Mouse (Mus musculus) hindlimb bud, embryonic 11.5 days (tissue): ENCODE results near the gene Senp6.
"Not testable (repeated sequence)": the region's sequence is repeated elsewhere in the genome, so short reads cannot be mapped to it uniquely, and the experiment has no call there.

ENCODE experiments used
- DNase-seq: peaks from one replicate; pipeline ENCODE4 v3.0.0-alpha.2; 2012; ENCODE audit warnings: low read depth, low spot score; ENCODE audit errors: extremely low spot score

Gene Senp6

DNA sequence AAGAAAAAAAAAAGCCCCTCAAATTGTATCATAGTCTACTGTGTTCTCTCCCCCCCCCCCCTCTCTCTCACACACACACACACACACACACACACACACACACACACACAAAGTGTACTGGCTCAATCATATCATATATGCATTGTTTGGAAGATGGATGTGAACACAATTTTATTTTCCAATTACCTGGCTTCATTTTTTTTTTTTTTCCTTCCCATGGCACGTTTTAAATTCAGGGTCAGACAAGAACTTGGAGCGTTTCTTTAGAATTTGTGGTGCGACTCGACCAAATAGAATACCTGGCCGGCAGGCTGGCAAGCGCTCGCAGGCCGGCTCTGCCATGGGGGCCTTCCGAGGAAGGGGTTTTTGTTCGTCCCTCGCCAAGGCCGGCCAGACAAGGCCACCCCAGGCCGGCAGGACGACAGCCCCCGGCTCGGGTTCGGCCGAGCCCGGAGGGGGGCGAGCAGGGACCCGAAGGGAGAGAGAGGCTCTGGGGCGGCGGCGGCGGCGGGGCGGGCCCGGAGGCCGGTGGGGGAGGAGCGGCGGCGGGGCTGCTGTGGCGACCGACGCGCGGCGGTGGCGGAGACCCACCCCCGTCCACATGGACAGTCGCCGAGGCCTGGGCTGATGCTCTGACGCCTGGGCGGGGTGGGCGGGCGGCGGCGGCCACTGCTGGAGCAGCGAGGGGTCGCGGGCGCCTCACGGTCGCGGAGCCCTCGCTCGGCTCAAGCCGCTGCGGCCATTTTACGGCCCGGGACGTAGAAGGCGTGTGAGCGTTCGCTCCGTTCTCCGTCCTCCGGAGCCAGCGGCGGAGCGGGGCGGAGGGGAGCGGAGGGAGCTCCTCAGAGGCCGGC lies at the start of gene Senp6:
TSS of gene Senp6 (plus strand) at position 537 of the 854 bp plus-strand sequence.
- DNase-seq: no peak

DNA sequence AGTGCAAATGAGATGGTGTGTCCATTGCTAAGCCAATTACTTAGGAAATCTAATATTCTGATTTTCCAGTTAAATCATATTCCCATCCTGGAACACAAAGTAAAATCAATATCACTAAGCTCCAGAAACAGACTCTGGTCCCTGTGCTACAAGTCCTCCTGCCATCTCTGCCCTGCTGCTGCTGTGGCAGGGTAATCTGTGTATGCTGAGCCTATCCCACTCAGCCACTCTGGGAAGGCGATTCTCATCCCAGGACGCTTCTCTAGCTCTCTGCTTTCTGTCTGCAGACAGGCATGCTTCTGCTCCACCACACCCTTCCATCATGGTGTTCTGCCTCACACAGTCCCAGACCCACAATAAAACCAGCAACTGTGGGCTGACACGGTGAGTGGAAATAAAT lies 46.3 kb upstream of the Senp6 start:
- DNase-seq: no peak

DNA sequence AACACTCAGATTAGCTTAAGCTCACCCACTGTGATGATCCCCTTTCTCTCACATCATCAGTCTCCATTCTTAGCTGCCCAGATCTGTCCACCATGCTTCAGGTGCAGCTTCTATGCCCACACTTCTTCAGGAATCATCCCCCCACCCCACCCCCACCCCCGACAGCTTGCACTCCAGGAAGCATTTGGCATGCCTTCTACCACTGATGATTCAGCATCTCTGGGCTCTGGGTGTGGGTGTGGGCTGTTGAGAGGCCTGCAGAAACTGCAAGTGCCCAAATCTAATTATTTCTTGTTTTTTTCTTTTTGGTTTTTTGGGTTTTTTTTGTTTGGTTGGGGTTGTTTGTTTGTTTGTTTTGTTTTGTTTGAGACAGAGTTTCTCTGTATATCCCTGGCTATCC lies 45.1 kb upstream of the Senp6 start:
- no peak for DNase-seq

DNA sequence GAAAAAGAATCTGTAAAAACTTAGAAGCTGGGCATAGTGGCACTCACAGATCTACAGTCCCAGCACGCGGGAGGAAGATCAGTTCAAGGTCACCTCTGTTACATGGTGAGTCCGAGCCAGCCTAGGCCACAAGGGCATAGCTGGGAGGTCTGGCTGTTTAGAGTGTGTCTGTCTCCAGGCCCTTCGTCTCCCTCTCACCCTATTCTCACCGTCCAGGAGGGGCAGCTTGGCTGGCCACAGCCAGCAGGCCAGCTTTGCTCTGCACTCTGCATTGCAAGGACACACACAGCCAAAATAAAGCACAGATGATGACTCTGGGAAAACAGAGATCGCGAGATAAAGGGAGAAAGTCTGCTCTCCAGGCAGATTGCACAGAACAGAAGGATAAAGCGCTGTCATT lies 43.9 kb upstream of the Senp6 start:
- DNase-seq: no peak

GRCm38 (mm10) chr9:80025347-80025746 lies 41.4 kb upstream of the Senp6 start:
- not testable (repeated sequence) for DNase-seq

DNA sequence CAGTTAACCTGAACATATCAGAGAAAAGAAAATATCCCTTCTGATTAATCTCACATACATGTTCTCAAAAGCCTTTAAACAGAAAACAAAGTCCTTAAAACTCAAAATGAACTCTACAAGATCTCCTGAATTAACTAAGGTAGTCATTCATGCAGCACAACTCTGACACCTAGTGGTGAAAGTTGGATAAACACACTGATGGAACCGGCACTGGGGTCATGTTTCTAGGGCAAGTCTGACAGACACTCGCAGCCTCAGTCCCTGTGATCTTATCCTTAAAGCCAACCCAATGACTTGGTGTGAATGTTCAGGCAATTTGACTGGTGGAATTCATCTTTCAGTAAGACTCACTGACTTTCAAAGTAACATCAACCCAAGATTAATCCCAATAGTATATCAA lies 40.7 kb upstream of the Senp6 start:
- peak; percentile 89 for DNase-seq

DNA sequence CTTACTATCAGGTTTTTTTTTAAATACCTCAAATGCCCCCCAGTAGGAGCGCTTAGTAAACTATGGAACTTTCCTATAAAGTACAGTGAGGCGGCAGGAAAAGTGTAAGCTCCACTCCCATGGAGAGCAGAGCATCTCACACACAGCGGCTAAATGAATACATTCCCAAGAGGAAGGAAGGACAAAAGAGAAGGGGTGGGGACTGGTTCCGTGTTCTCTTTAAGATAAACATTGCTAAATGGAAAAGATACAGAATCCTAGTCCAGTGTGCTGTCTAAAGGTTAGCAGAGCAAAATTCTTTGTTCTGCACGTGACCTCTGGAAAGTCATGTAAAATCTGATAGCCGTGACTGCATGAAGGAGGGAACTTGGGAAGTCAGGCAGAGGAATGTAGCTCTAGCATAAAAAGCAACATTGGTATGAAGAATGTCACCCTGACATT lies 40.1 kb upstream of the Senp6 start:
- DNase-seq: no peak

GRCm38 (mm10) chr9:80037262-80037996 lies 29.3 kb upstream of the Senp6 start:
- DNase-seq: no peak

- no peak for DNase-seq
Measured at GRCm38 (mm10) chr9:80037997-80038383, 28.7 kb upstream of the Senp6 start.

DNA sequence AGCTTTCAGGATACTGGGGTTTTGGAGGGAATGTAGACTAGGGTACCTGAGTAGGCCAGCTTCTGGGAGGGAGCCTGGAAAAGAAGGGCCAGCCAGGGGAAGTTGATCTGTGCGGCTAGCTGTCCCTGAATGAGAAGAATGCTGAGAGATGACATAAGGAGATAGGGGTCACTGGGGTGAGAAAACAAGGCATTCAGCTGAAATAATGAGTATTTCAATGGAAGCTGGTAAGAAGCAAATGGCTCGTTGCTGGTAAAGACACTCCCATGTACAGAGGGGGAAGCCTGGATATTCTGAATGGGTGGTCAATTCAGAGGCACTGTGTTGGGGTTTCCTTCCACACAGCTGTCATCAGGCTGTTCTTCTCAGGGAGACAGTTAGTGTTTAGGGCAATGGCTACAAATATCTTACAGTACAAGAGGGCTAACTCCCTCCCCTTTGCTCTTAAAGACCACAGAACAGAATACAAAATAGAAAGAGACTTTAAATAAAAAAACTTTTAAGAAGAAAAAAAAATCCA lies 27.3 kb upstream of the Senp6 start:
- DNase-seq: no peak

GRCm38 (mm10) chr9:80044301-80044700 lies 22.4 kb upstream of the Senp6 start:
- DNase-seq: not testable (repeated sequence)

- DNase-seq: not testable (repeated sequence)
Measured at GRCm38 (mm10) chr9:80049271-80049670, 17.4 kb upstream of the Senp6 start.

- no peak for DNase-seq
Measured at GRCm38 (mm10) chr9:80052951-80053350, 13.8 kb upstream of the Senp6 start.

DNA sequence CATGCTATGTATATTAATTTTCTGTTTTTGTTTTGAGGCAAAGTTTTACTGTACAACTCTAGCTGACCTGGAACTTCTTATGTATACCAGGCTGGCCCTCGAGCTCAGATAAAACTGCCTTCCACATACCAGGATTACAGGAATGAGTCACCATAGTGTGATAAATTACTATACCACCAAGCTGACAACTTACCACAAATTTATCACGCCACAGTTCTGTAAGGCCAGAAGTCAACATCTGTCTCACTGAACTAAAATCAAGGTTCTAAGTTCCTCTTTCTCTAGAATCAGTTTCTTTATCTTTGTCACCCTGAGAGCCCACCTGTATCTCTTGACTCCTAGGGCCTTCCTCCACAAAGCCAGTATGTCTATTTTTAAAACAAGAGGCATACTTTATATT lies 9.0 kb upstream of the Senp6 start:
- DNase-seq: no peak

GRCm38 (mm10) chr9:80065495-80065894 lies 1.2 kb upstream of the Senp6 start:
- not testable (repeated sequence) for DNase-seq

GRCm38 (mm10) chr9:80067221-80068027 lies 721 bp downstream of the Senp6 start:
- no peak for DNase-seq

DNA sequence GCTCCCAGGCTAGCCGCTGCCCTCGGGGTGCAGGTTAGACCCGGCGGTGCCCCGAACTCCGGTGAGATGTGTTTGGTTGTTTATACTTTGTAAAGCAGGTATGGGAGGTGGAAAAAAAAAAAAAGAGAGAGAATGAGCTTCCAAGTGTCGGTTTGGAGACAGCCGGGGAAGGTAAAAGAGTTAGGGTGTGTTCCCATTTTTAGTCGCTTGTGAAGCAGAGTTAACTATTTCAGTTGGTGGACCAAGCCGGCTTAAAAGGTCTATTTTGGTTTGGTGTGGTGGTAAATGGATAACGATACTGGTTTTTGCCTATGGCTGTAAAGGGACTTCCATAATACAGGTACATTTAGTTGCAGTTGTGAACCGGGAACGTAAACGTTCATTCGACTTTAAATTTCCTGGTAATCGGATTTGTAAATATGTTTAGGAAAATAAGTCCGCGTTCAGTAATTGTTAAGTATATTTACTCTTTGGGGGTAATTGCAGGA lies 1.4 kb downstream of the Senp6 start:
- DNase-seq: no peak

- no peak for DNase-seq
Measured at GRCm38 (mm10) chr9:80068735-80069315, 2.1 kb downstream of the Senp6 start.

DNA sequence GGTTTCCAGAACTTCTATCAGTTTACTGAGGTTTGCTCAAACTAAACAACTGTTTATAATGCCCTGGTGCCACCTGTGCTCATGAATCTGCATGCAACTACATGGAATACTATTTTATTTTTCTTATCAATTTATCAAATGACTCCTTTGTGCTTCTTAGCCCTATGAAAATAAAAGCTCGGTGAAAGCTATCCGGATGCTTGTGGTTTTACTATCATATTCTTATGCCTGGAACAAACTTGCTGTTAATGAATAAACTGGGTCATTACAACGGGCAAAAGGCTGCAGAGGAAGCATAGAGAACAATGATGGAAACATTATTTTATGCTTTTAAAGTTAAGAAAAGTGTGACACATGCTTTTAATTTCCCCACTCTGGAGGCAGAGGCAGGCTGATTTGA lies 3.3 kb downstream of the Senp6 start:
- DNase-seq: no peak

DNA sequence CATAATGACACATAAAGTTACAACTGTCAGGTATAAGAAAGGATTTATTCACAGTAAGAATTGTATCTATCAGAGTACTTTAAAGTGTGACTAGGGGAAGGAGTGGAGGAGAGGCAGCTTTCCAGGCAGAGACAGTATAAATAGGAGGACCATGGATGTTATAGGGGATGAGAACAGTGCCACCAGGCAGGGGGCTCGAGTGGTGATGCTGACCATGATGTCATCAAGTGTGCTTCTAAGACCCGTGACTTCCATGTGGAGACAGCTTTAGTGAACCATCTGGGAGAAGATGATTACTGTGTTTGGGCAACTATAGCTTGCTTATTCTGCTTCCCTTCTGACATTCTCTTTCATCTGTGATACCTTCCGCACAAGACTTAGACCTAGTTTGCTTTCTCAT lies 4.9 kb downstream of the Senp6 start:
- DNase-seq: no peak

- DNase-seq: no peak
Measured at GRCm38 (mm10) chr9:80074067-80074466, 7.4 kb downstream of the Senp6 start.
